Mouse (Mus musculus) limb, embryonic 15.5 days (tissue): ENCODE measurements around the gene Atf6b. TPM values are rescaled to one million over a fixed set of nuclear protein-coding genes. Genes with fewer than 3 reads are reported as not detected.

Experiments
- ATAC-seq: fragments of 200-750 bp; cut with Nextera tagmentation; 2 replicates; pipeline ENCODE4 v1.8.0; 2017; ENCODE audit warnings: low read depth, moderate TSS enrichment; ENCODE audit not compliant: insufficient number of reproducible peaks, low FRiP score, low TSS enrichment
- H3K27ac ChIP-seq: fragments of 300-500 bp; sonication (generic); 2 replicates; pipeline ENCODE4 v1.5.1; 2015; ENCODE audit warnings: moderate library complexity, mild to moderate bottlenecking, inconsistent platforms
- H3K27me3 ChIP-seq: fragments of 300-500 bp; sonication (generic); 2 replicates; pipeline ENCODE4 v1.6.1; 2015; ENCODE audit warnings: inconsistent platforms
- H3K36me3 ChIP-seq: fragments of 300-500 bp; sonication (generic); 2 replicates; pipeline ENCODE4 v1.6.1; 2015; ENCODE audit warnings: inconsistent platforms
- H3K4me1 ChIP-seq: fragments of 300-500 bp; sonication (generic); 2 replicates; pipeline ENCODE4 v1.6.1; 2015; ENCODE audit warnings: inconsistent platforms
- H3K4me2 ChIP-seq: fragments of 300-500 bp; sonication (generic); 2 replicates; pipeline ENCODE4 v1.6.1; 2015; ENCODE audit warnings: mild to moderate bottlenecking, inconsistent platforms
- H3K4me3 ChIP-seq: fragments of 300-500 bp; sonication (generic); 2 replicates; pipeline ENCODE4 v1.5.1; 2015; ENCODE audit warnings: mild to moderate bottlenecking, inconsistent platforms
- H3K9ac ChIP-seq: fragments of 300-500 bp; sonication (generic); 2 replicates; pipeline ENCODE4 v1.6.1; 2015; ENCODE audit warnings: inconsistent platforms
- H3K9me3 ChIP-seq: fragments of 300-500 bp; sonication (generic); 2 replicates; pipeline ENCODE4 v1.6.1; 2016; ENCODE audit warnings: inconsistent platforms
- WGBS: fragments of 180-500 bp; shearing (Covaris S2); methylation state at CpG from one replicate; pipeline ENCODE4 v1.1.7; 2015; 5-methylcytosine and 5-hydroxymethylcytosine counted together
- polyA plus RNA-seq: library from polyadenylated mRNA; unstranded; fragments of >200 nt; fragmentation: Nextera tagmentation; extraction: Ambion mirVana; gene quantifications from 2 replicates; pipeline ENCODE4 v1.2.1, GENCODE M21; 2015

Gene Atf6b
- polyA plus RNA-seq, 1 experiment from 2014 or later = 88.3 TPM

GRCm38 (mm10) chr17:34674524-34675204 lies 27.7 kb downstream of the Atf6b start:
- Histone ChIP-seq H3K9ac (no peak overlapping the region), H3K27ac (no peak overlapping the region)
- 57% methylated on average over 11 of the region's 11 CpGs for WGBS

DNA sequence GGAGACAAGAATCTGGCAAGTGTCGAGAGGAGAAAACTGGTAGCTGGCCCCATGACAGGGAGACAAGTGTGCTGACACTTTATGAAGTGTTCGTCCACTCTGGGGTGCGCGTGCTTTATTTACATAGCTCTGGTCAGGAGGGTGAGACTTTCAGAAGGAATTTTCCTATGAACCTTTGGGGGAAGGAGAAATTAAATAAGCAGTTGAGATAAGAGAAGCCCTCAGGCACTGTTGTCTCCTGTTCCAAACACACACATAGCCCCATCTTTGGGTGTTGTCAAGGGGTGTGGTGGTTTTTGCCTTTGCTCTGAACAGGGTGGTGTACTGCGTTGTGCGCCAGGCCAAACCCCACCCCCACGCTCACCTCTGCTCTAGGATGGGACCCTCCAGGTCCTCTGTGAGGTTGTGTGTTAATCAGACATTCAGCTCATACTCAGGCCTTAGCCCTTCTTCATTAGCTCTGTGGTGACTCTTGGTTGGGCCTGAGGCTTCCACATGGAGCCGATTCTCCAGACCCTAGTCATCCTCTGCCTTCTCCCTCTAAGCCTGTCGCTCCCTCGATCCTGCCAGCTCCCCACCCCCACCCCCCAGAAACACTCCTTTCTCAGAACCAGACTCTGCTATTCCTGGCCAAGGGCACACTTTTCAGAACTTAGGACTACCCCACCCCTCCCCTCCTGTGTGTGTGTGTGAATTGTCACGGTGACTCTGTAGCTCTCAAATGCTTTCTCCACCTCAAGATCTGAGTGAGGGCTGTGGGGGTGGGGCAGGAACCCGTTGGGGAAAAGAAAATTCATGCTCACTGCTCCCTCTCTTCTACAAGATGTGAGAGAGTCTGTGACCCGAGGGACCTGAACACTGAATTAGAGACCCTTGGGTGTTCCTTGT lies 28.5 kb downstream of the Atf6b start:
- WGBS = 66% methylated on average over 13 of the region's 13 CpGs
- no peak for ATAC-seq
- Histone ChIP-seq H3K27me3 (peaks cover 92% of the 10 kb centered on the region), H3K27ac (no peak overlapping the region), H3K4me1 (peaks cover 15% of the 10 kb centered on the region), H3K9ac (no peak overlapping the region), H3K4me2 (no peak overlapping the region), H3K36me3 (no peaks in the 10 kb centered on the region), H3K9me3 (no peaks in the 10 kb centered on the region), H3K4me3 (no peak overlapping the region)

More at GRCm38 (mm10) chr17:34674524-34675204, 27.7 kb downstream of the Atf6b start:
- H3K9me3 ChIP-seq = no peaks in the 10 kb centered on the region
- peaks cover 92% of the 10 kb centered on the region for H3K27me3 ChIP-seq
- no peaks in the 10 kb centered on the region for H3K36me3 ChIP-seq
- no peak overlapping the region for H3K4me3 ChIP-seq
- peaks cover 15% of the 10 kb centered on the region for H3K4me1 ChIP-seq
- no peak overlapping the region for H3K4me2 ChIP-seq
- ATAC-seq = no peak

- no peak overlapping the region for H3K9ac ChIP-seq
- H3K9me3 ChIP-seq = no peaks in the 10 kb centered on the region
- H3K27ac ChIP-seq = no peak overlapping the region
- WGBS = 61% methylated on average over 6 of the region's 6 CpGs
- H3K4me3 ChIP-seq = no peak overlapping the region
- no peaks in the 10 kb centered on the region for H3K36me3 ChIP-seq
- H3K4me2 ChIP-seq = no peak overlapping the region
- peaks cover 15% of the 10 kb centered on the region for H3K4me1 ChIP-seq
- H3K27me3 ChIP-seq = peaks cover 89% of the 10 kb centered on the region
- ATAC-seq = no peak
These were observed 29.1 kb downstream of the Atf6b start for GRCm38 (mm10) chr17:34676093-34676460.

DNA sequence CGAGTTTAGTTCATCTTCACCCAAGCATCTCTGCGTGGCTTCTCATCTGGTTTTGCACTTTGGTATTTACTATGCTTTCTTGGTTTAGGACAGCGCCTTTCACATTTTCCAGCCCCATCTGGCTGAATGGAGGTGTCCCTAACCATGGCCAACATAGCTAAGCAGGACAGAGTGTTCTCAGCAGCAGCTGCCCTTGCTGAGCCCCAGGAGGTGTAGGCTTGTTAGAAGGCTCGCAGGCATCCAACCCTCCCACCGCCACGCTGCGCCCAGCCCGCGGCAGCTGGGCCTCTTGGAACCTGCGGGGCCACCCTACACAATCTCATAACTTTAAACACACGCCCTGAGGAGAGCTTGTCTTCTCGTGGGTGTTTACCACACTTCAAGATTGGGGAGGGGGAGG lies 29.7 kb downstream of the Atf6b start:
- 56% methylated on average over 12 of the region's 12 CpGs for WGBS

DNA sequence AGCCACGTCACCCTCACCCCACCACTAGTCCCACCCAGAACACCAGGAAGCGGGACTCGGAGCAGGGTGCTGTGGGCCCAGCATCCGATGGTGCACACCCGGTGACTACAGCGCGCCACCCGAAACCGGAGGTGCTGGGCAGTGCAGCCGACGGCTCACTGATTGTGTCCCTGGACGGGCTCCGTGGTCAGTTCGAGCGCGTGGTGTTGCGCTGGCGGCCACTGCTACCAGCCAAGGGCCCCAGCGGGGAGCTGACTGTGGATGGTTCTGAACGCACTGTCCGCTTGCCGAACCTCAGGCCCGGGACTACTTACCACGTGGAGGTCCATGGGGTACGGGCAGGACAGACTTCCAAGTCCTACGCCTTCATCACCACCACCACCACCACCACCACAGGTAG lies 33.2 kb downstream of the Atf6b start:
- Histone ChIP-seq H3K4me2 (no peak overlapping the region), H3K36me3 (no peaks in the 10 kb centered on the region), H3K9ac (no peak overlapping the region), H3K4me3 (no peak overlapping the region), H3K27ac (no peak overlapping the region), H3K4me1 (peaks cover 27% of the 10 kb centered on the region), H3K27me3 (peaks cover 57% of the 10 kb centered on the region), H3K9me3 (no peaks in the 10 kb centered on the region)
- 72% methylated on average over 24 of the region's 26 CpGs for WGBS
- ATAC-seq = no peak

More for the DNA sequence above, 29.7 kb downstream of the Atf6b start:
- Histone ChIP-seq H3K36me3 (no peaks in the 10 kb centered on the region), H3K4me2 (no peak overlapping the region), H3K9ac (no peak overlapping the region), H3K4me1 (peaks cover 14% of the 10 kb centered on the region), H3K27ac (no peak overlapping the region), H3K27me3 (peaks cover 89% of the 10 kb centered on the region), H3K9me3 (no peaks in the 10 kb centered on the region), H3K4me3 (no peak overlapping the region)
- ATAC-seq = no peak

DNA sequence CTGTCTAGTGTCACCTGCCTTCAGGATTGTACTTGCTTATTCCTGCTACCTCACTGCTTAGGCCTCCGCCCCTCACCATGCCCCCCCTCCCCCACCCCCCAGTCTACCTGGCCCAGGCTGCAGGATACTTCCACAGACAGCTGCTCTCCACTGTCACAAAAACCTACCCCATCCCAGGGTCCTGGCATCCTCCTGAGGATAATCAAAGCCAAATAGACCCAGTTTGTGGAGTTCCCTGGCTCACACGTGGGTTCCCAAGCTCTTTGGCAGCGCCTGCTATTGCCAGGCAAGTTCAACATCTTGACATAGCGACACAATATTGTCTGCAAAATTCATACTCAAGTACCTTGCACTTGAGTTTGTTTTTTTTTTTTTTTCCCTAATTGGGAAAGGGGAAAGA lies 33.7 kb downstream of the Atf6b start:
- Histone ChIP-seq H3K27ac (no peak overlapping the region), H3K9ac (no peak overlapping the region), H3K4me2 (no peak overlapping the region), H3K4me3 (no peak overlapping the region), H3K36me3 (no peaks in the 10 kb centered on the region), H3K27me3 (peaks cover 53% of the 10 kb centered on the region), H3K4me1 (peaks cover 31% of the 10 kb centered on the region), H3K9me3 (no peaks in the 10 kb centered on the region)
- WGBS = 82% methylated on average over 4 of the region's 4 CpGs
- no peak for ATAC-seq

DNA sequence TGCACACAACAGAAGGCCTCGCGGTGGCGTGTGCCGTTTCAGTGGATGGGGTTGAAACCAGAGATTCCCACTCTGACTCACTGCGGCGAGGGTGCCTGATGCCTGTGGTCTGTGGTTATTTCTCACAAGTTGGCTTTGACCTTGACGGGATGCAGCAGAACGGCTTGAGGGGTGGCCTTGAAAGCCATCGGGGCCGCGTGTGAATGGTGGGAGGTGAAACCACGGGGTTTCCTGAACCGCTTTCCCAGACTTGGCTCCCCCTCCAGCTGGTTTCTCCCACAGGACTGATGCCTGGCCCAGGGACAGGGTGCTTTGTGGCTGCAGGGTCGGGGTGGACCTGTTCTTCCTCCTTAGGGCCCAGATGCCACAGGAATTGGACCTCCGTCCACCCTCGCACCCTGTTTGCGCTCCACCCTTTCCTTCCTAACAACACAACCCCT lies 34.2 kb downstream of the Atf6b start:
- 62% methylated on average over 17 of the region's 17 CpGs for WGBS
- ATAC-seq = no peak
- no peak overlapping the region for H3K27ac ChIP-seq
- no peaks in the 10 kb centered on the region for H3K36me3 ChIP-seq
- peak overlapping the region; percentile 14; the same call in 1 of the 2 replicates for H3K4me2 ChIP-seq
- H3K27me3 ChIP-seq = peaks cover 47% of the 10 kb centered on the region
- H3K4me3 ChIP-seq = no peak overlapping the region
- no peaks in the 10 kb centered on the region for H3K9me3 ChIP-seq
- no peak overlapping the region for H3K9ac ChIP-seq
- peaks cover 36% of the 10 kb centered on the region for H3K4me1 ChIP-seq

GRCm38 (mm10) chr17:34681881-34682536 lies 35.1 kb downstream of the Atf6b start:
- H3K27ac ChIP-seq = no peak overlapping the region
- peaks cover 40% of the 10 kb centered on the region for H3K27me3 ChIP-seq

GRCm38 (mm10) chr17:34683179-34683578 lies 36.2 kb downstream of the Atf6b start:
- H3K9ac ChIP-seq = no peak overlapping the region
- WGBS = 78% methylated on average over 8 of the region's 8 CpGs
- peaks cover 33% of the 10 kb centered on the region for H3K27me3 ChIP-seq
- H3K9me3 ChIP-seq = no peaks in the 10 kb centered on the region
- no peak overlapping the region for H3K27ac ChIP-seq
- no peak overlapping the region for H3K4me3 ChIP-seq
- peaks cover 39% of the 10 kb centered on the region for H3K4me1 ChIP-seq
- no peaks in the 10 kb centered on the region for H3K36me3 ChIP-seq
- ATAC-seq = no peak
- no peak overlapping the region for H3K4me2 ChIP-seq

More at GRCm38 (mm10) chr17:34681881-34682536, 35.1 kb downstream of the Atf6b start:
- H3K4me3 ChIP-seq = no peak overlapping the region
- H3K9me3 ChIP-seq = no peaks in the 10 kb centered on the region
- H3K4me1 ChIP-seq = peaks cover 39% of the 10 kb centered on the region
- H3K9ac ChIP-seq = no peak overlapping the region
- ATAC-seq = no peak
- WGBS = 75% methylated on average over 11 of the region's 11 CpGs
- H3K36me3 ChIP-seq = no peaks in the 10 kb centered on the region
- no peak overlapping the region for H3K4me2 ChIP-seq

- Histone ChIP-seq H3K4me3 (no peak overlapping the region), H3K9me3 (no peaks in the 10 kb centered on the region), H3K27ac (peak overlapping the region; percentile 79), H3K9ac (no peak overlapping the region), H3K27me3 (peaks cover 28% of the 10 kb centered on the region), H3K36me3 (no peaks in the 10 kb centered on the region), H3K4me1 (peaks cover 39% of the 10 kb centered on the region), H3K4me2 (no peak overlapping the region)
- WGBS = 61% methylated on average over 10 of the region's 10 CpGs
- no peak for ATAC-seq
These were observed 36.8 kb downstream of the Atf6b start for GRCm38 (mm10) chr17:34683686-34684220.

DNA sequence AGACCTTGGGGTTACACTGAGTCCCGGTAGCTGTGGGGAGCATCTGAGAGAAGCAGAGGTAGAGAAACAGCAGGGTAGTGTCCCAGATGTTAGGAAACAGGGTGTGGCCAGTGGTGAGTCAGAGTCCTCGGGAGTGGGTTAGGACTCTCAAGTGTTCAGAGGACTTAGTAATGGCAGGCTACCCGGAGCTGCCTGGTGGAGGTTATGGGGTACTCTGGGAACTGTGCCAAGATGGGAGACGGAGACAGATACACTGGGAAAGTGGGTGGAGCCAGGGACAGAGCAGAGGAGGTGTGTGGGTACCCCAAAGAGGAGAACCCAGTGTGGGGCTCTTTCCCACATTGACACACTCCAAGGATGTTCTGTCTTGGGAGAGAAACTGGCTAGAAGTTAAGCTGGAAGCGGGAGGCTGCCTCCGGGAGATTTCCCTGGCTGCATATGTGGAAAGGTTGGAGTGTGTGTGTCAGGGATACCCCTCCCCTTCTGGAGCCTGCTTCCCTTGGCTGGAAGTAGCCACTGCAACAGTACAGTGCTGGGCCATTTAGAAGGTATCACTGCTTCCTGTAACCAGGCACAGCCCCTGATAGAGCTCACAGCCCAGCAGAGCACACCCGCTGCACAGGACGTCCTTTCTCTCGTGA lies 37.4 kb downstream of the Atf6b start:
- Histone ChIP-seq H3K4me2 (no peak overlapping the region), H3K9me3 (no peaks in the 10 kb centered on the region), H3K27me3 (peaks cover 21% of the 10 kb centered on the region), H3K9ac (no peak overlapping the region), H3K27ac (peak overlapping the region; percentile 79), H3K4me1 (peaks cover 39% of the 10 kb centered on the region), H3K36me3 (no peaks in the 10 kb centered on the region), H3K4me3 (no peak overlapping the region)
- 46% methylated on average over 9 of the region's 9 CpGs for WGBS
- peak; percentile 46; the same call in 1 of the 2 replicates for ATAC-seq
